Mouse (Mus musculus) MEL (cell line): ENCODE results near the gene Slit1.

Source experiments
- CTCF ChIP-seq, 3 experiments: IDR thresholded peaks in 2 of 3; conservative IDR thresholded peaks in 1 of 3; 2 replicates each; pipeline ENCODE4 v1.5.1; 2011 to 2012; ENCODE audit warnings: low read length in 3 of 3, low read depth in 2 of 3, mild to moderate bottlenecking in 2 of 3, improper control_type of control experiment in 1 of 3, inconsistent platforms in 1 of 3, mixed read lengths in 1 of 3, moderate library complexity in 1 of 3; ENCODE audit not compliant: control insufficient read depth in 1 of 3, insufficient read depth in 1 of 3, poor library complexity in 1 of 3, severe bottlenecking in 1 of 3
- ELF1 ChIP-seq: IDR thresholded peaks from 2 replicates; pipeline ENCODE4 v1.6.1; 2014; ENCODE audit warnings: low read depth, mild to moderate bottlenecking, inconsistent platforms, low read length, improper control_type of control experiment, moderate library complexity
- EP300 ChIP-seq, 2 experiments: IDR thresholded peaks; 2 replicates each; pipeline ENCODE4 v1.6.1; 2011; ENCODE audit warnings: improper control_type of control experiment in 2 of 2, low read length in 2 of 2, low read depth in 1 of 2, mild to moderate bottlenecking in 1 of 2
- MAFK ChIP-seq: IDR thresholded peaks from 2 replicates; pipeline ENCODE4 v1.6.1; 2011; ENCODE audit warnings: low read depth, mild to moderate bottlenecking, low read length, improper control_type of control experiment, borderline replicate concordance
- POLR2A ChIP-seq, 2 experiments: IDR thresholded peaks; 2 replicates each; pipeline ENCODE4 v1.6.1; 2011 to 2012; ENCODE audit warnings: low read length in 2 of 2, mild to moderate bottlenecking in 2 of 2, control low read depth in 1 of 2, improper control_type of control experiment in 1 of 2, low read depth in 1 of 2, moderate library complexity in 1 of 2; ENCODE audit not compliant: control insufficient read depth in 1 of 2, insufficient read depth in 1 of 2, poor library complexity in 1 of 2
- POLR2AphosphoS2 ChIP-seq: IDR thresholded peaks from 2 replicates; pipeline ENCODE4 v1.6.1; 2011; ENCODE audit warnings: low read length, improper control_type of control experiment
- ZNF384 ChIP-seq: IDR thresholded peaks from 2 replicates; pipeline ENCODE4 v1.6.1; 2012; ENCODE audit warnings: low read depth, mild to moderate bottlenecking, inconsistent platforms, low read length, improper control_type of control experiment

DNA sequence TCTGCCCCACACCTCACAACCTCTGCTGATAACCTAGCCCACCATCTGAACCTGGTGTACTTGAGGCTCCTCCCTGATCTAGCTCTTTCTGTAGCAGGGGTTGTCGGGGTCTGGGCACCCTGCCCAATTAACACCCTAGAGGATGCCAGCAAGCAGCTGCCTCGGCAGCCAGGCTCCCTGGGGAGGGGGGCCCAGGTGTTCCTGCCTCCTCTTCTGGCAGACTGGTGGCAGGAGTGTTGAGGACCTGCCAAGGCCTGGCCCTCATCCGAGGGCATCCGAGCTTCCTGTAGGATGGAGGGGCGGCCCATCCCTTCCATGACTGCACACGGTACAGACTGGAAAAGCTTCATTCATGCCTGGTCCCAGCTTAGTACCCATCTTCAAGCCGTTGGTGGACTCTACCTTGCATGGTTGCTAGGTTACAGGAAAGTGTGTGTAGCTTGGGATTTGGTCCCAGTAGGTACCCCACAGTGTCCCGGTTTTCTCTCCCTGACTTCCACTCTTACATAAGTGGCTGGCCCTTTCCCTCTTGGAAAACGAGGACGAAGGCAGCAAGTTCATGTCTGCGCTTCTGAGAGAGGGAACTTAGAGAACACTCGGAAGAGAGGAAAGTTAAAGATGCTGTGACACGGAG, 57.9 kb downstream of the Slit1 start:
- no peak for TF ChIP-seq CTCF (IDR thresholded peaks at IDR 0.05 in 2 of 3, conservative IDR thresholded peaks at IDR 0.05 in 1 of 3; ENCODE audit: control insufficient read depth in 1 of 3, insufficient read depth in 1 of 3, low read depth in 2 of 3, low read length in 3 of 3, poor library complexity in 1 of 3, severe bottlenecking in 1 of 3)
- no peak for TF ChIP-seq ZNF384
- TF ChIP-seq ELF1, result no peak
- TF ChIP-seq POLR2A (IDR thresholded peaks at IDR 0.05; ENCODE audit: control insufficient read depth in 1 of 2, insufficient read depth in 1 of 2, low read depth in 1 of 2, low read length in 2 of 2, poor library complexity in 1 of 2), result no peak
- no peak for TF ChIP-seq MAFK
- TF ChIP-seq EP300 (IDR thresholded peaks at IDR 0.05; ENCODE audit: low read depth in 1 of 2, low read length in 2 of 2), result no peak
- TF ChIP-seq POLR2AphosphoS2, result no peak
